Mouse (Mus musculus): ENCODE data around the gene Mgat2. TPM values are rescaled to one million over a fixed set of nuclear protein-coding genes. Genes with fewer than 3 reads are reported as not detected.

The Mgat2 gene
- total RNA-seq, 2 experiments from 2014 or later = 51.4 to 53.9 TPM

DNA sequence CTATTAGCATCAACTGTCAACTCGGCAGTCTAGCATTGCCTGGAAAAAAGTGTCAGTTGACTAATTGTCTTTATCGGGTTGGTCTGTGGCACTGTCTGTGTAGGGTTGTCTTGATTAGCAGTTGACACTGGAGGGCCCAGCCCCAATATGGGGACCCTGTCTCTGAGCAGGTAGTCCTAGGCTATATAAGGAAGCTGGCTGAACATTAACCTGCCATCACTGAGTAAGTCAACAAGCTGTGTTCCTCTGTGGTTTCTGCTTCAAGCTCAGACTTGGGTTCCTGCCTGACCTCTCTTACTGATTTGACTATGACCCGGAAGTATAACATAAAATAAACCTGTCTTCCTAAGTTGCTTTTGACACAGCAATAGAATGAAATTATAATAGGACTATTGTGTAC lies 8.0 kb upstream of the Mgat2 start:
- DNase-seq (ENCODE audit: low spot score in 2 of 2) = no peak

DNA sequence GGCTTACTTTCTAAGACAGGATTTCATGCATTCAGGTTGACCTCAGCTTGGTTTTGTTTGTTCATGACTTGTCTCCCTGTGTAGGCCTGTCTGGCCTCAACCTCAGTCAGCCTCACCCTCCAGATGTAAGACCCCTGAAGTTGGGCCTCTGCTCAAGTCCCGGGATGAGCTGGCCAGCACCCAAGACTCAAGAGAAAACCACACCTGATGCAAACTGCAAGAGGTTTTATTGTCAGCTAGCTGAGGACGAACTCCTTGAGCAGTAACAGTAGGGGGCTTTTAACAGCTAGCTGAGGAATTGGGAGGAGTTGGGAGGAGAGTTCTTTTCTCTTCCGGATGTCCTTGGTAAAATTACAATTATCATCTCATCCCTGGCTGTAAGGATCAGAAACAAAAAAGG lies 6.4 kb upstream of the Mgat2 start:
- DNase-seq (ENCODE audit: low spot score in 2 of 2) = no peak

- no peak for DNase-seq (ENCODE audit: low spot score in 2 of 2)
These were observed 4.6 kb upstream of the Mgat2 start for GRCm38 (mm10) chr12:69179371-69179770.

- no peak for DNase-seq (ENCODE audit: low spot score in 2 of 2)
These were observed 2.2 kb upstream of the Mgat2 start for GRCm38 (mm10) chr12:69181800-69182199.

- DNase-seq (ENCODE audit: low spot score in 2 of 2) = peak; percentile 13 to 32
These were observed 662 bp downstream of the Mgat2 start for GRCm38 (mm10) chr12:69184342-69185295.

DNA sequence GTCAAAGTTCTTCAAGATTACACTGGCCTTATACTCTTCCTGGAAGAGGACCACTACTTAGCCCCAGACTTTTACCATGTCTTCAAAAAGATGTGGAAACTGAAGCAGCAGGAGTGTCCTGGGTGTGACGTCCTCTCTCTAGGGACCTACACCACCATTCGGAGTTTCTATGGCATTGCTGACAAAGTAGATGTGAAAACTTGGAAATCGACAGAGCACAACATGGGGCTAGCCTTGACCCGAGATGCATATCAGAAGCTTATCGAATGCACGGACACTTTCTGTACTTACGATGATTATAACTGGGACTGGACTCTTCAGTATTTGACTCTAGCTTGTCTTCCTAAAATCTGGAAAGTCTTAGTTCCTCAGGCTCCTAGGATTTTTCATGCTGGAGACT lies 1.4 kb downstream of the Mgat2 start:
- DNase-seq (ENCODE audit: low spot score in 2 of 2) = no peak

DNA sequence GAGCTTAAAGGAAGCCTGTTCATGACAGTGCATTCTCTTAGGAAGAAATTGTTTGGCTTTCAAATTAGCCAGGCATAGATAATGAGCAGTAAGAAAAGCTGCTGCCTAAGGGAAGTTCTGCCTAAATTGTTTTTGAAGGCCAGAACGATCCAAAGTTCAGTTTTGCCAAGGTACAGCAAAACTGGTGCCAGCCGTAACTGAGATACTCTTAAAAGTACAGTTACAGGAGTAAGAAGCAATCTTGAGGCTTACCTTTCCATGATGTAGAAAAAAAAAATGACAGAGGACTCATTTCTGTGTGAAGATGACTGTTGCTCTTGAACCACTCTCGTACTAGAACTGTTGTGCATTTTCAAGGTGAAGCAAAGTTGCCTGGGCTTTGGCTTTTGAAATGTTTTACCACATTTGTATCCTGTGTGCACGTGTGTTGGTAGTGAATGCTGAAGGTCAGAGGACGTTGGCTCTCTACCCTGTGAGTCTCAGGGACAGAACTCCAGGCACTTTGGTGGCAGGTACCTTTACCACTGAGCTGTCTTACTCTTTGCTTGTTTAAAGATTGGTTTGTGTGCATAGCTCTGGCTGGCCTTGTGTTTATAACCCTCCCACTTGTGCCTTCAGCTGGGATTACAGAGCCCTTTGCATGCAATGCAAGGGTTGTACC lies 3.0 kb downstream of the Mgat2 start:
- no peak for DNase-seq (ENCODE audit: low spot score in 2 of 2)

DNA sequence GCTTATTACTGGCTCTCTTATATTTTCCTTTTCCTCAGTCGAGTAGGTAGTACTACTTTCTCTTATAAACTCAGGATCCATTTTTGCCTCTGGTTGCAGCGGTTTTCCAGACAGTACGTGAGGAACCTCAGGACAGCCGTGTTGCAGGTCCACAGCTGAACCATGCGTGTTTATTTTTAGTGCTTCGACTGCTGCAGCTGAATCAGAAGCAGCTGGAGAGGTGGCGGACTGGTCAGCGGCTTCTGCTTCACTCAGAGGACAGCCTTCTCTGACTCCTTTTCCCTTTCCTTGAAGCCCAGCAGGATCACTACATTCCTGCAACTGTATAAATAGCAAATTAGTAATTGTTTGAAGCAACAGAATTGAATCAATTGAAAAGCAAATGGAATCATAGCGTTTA lies 6.1 kb downstream of the Mgat2 start:
- DNase-seq (ENCODE audit: low spot score in 2 of 2) = no peak

DNA sequence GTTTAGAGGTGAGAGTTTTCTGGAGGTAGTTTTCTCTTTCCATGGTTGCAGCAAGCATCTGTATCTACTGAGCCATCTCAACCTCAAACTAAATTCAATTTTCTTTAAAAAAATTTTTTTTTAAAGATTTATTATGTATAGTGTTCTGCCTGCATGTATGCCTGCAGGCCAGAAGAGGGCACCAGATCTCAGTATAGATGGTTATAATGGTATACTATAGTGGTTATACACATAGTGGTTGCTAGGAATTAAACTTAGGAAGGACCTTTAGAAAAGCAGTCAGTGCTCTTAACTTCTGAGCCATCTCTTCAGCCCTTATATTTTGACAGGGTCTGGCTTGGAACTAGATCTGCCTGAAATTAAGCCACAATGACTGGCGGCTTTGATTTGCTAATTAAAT lies 6.6 kb downstream of the Mgat2 start:
- DNase-seq (ENCODE audit: low spot score in 2 of 2) = no peak

DNA sequence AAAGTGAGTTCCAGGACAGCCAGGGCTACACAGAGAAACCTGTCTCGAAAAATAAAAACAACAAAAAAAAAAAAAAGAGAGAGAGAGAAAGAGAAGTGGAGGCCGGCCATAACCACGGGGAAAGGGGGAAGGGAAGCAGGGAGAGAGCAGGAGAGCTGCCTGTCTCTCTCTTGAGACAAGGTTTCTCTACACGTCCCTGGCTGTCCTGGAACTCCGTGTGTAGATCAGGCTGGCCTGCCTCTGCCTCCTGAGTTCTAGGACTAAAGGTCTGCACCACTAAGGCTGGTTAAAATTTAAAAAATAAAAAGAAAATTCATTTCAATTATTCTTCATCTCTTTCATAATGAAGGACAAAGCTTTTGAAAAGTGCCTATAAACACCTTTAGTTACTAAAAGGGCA lies 7.4 kb downstream of the Mgat2 start:
- DNase-seq (ENCODE audit: low spot score in 2 of 2) = no peak

DNA sequence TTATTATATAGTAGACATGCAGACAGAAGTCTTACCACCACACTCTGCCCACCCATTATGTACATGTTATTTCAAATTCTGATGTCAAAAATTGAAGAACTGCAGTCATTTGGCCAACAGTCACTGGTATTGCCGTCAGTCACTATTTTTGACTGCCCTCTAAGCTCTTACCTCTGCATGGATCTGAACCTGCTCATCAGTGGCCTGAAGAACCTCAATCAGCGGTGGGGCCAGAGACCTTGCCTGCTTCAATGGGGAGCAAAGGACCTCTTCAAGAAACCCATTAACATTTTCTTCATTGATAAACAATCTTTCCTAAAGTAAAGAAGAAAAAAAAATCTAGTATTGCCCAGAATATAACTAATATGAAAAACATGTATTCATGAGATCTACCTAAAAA lies 8.7 kb downstream of the Mgat2 start:
- DNase-seq (ENCODE audit: low spot score in 2 of 2) = no peak

- DNase-seq (ENCODE audit: low spot score in 2 of 2) = peak; percentile 33 to 46
These were observed 12.8 kb downstream of the Mgat2 start, which contains the start of gene Gm49383 for GRCm38 (mm10) chr12:69196444-69197377. Gene Gm49383 (minus strand): TSS chr12:69197104.

DNA sequence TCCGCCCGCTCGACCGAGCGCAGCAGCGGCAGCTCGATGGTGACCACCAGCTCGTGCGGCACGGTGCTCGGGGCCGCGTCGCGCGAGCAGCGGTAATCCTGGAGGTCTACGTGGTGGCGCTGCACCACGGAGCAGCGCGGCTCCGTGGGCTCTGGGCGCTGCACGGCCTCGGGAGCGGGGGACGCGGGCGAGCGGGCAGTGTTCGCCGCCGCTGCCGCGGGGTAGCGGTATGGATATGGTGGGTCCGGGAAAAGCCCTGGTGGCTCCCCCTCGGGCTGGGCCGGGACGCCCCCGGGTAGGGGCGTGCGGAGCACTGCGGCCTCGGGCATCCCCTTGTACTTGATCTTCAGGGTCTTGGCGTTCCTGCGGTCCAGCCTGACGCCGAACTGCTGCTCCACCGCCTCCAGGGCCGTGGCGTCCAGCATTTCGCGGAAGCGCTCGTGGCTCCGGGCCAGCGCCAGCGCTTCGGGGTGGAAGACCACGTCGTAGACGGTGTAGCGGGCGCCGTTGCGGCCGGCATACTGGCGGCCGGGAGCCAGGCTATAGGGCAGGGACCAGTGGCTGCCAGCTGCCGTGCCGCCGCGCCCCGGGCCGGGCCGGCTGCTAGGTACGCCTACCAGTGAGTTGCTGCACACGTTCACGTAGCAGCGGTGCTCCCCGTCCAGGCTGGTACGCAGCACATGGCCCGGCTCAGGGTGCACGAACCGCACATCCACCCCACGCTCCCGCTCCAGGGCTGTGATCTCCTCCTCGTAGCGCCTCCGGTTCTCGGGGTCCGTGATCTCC lies 13.6 kb downstream of the Mgat2 start:
- DNase-seq (ENCODE audit: low spot score in 2 of 2) = peak; percentile 14 to 43

- peak; percentile 51 to 72 for DNase-seq (ENCODE audit: low spot score in 2 of 2)
These were observed 14.2 kb downstream of the Mgat2 start, which contains the start of gene Dnaaf2 for GRCm38 (mm10) chr12:69198164-69198535. Gene Dnaaf2 (minus strand): TSS chr12:69198429.

DNA sequence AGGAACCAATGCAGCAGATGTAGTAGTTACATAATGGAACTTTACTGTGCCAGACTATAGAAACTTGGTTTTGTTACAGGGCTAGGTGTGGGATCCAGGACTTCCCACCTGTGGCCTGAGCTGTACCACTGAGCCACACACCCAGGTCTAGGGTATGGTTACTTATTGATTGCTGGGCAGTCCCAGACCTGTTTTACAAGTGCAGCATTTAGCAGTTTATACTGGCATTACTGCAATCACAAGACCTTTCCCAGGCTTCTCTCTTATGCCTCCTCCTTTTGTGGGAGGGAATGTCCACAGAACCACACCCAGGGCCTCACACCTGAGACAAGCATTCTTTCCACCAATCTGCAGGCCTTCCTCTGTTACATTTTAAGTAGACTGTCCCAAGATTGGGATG lies 15.0 kb downstream of the Mgat2 start:
- DNase-seq (ENCODE audit: low spot score in 2 of 2) = no peak

DNA sequence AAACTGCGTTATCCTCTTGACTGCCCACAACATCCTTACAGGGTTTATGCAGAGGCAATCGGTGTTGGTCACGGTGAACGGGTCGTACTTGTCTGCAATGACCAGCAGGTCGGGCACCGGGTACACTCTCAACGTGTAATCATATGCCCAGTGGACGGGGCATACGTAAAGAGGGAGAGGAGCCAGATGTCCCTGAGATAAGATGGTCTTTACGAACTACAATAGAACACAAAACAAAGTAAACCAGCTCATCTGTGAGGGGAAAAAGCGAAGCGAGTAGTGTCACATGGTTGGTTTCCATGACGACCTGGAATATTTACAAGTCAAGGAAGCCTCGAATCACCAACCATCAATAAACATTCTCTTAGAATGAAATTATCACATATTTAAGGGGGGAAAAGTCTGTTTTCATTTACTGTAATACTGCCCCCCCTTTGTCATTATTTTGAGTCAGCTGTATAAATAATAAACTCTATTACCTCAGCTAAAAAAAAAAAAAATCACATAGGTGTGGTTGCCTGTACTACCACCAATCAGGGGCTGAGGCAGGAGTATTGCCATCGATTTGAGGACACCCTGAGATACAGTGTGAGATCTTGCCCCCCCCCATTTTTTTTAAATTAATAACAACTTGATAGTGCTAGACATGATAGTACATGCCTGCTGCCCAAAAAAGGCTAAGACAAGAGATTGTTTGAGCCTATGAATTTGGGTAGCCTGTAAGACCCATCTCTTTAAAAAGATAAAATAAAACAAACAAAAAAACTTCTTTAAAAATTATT lies 20.3 kb downstream of the Mgat2 start, which contains the start of gene Gm49384:
Gm49384 (minus strand) TSS at position 216 of the 782 bp plus-strand sequence.
- DNase-seq (ENCODE audit: low spot score in 2 of 2) = no peak

- DNase-seq (ENCODE audit: low spot score in 2 of 2) = no peak
These were observed 23.4 kb downstream of the Mgat2 start for GRCm38 (mm10) chr12:69207396-69207795.

GRCm38 (mm10) chr12:69207926-69208325 lies 24.0 kb downstream of the Mgat2 start:
- DNase-seq (ENCODE audit: low spot score in 2 of 2) = no peak

DNA sequence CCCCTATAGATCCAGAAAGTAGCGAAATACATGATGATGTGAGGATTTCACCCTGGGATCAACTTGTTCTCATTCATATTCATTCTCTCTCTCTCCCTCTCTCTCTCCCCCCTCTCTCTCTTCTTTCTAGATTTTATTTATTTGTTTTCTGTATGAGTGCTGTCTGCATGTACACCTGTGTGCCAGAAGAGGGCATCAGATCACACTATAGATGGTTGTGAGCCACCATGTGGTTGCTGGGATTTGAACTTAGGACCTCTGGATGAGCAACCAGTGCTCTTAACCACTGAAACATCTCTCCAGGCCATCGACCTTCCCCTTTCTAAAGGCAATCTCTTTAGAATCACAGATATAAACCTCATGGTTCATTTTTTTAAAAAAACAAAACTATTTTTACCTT lies 24.6 kb downstream of the Mgat2 start:
- DNase-seq (ENCODE audit: low spot score in 2 of 2) = no peak
